Mouse (Mus musculus): ENCODE measurements around the gene Snx12. TPM values are rescaled to one million over a fixed set of nuclear protein-coding genes. Genes with fewer than 3 reads are reported as not detected.

Gene Snx12
- polyA plus RNA-seq, 1 experiment from 2014 or later, result 47.7 TPM

Other genes with a start within 250 kb of the Snx12 start
- 0.13 and 0.14 TPM in 2 replicates for gene Tex11, start 162.9 kb downstream of the Snx12 start, polyA plus RNA-seq (2015; fragmentation: Nextera tagmentation; extraction: Ambion mirVana)
- 2.7 and 2.8 TPM in 2 replicates for gene Slc7a3, start 136.5 kb downstream of the Snx12 start, polyA plus RNA-seq (2015; fragmentation: Nextera tagmentation; extraction: Ambion mirVana)
- 2.1 TPM in 2 replicates for gene Foxo4, start 32.0 kb upstream of the Snx12 start, polyA plus RNA-seq (2015; fragmentation: Nextera tagmentation; extraction: Ambion mirVana)
- not detected in 2 replicates for gene Gm614, start 41.4 kb upstream of the Snx12 start, polyA plus RNA-seq (2015; fragmentation: Nextera tagmentation; extraction: Ambion mirVana)
- gene Il2rg, start 45.7 kb upstream of the Snx12 start, polyA plus RNA-seq (2015; fragmentation: Nextera tagmentation; extraction: Ambion mirVana), result 13.5 and 13.9 TPM in 2 replicates
- not detected in 2 replicates for gene Gm20489, start 46.5 kb upstream of the Snx12 start, polyA plus RNA-seq (2015; fragmentation: Nextera tagmentation; extraction: Ambion mirVana)
- gene Med12, start 51.5 kb upstream of the Snx12 start, polyA plus RNA-seq (2015; fragmentation: Nextera tagmentation; extraction: Ambion mirVana), result 23.7 and 29.6 TPM in 2 replicates
- gene Nlgn3, start 76.6 kb upstream of the Snx12 start, polyA plus RNA-seq (2015; fragmentation: Nextera tagmentation; extraction: Ambion mirVana), result 4.7 and 5.6 TPM in 2 replicates
- gene Gjb1, start 153.8 kb upstream of the Snx12 start, polyA plus RNA-seq (2015; fragmentation: Nextera tagmentation; extraction: Ambion mirVana), result 29.2 and 32.0 TPM in 2 replicates
- gene Zmym3, start 198.3 kb upstream of the Snx12 start, polyA plus RNA-seq (2015; fragmentation: Nextera tagmentation; extraction: Ambion mirVana), result 24.8 and 26.8 TPM in 2 replicates
- gene Nono, start 206.8 kb upstream of the Snx12 start, polyA plus RNA-seq (2015; fragmentation: Nextera tagmentation; extraction: Ambion mirVana), result 325 and 355 TPM in 2 replicates
- gene Itgb1bp2, start 226.5 kb upstream of the Snx12 start, polyA plus RNA-seq (2015; fragmentation: Nextera tagmentation; extraction: Ambion mirVana), result 1.8 and 4.2 TPM in 2 replicates

Data from stomach, embryonic 15.5 days (tissue).